Mouse (Mus musculus): ENCODE data around the gene Sfi1. TPM values are rescaled to one million over a fixed set of nuclear protein-coding genes. Genes with fewer than 3 reads are reported as not detected.

Sfi1 gene
- total and polyA plus RNA-seq, 3 experiments = 10.2 to 25.2 (median 17.4) TPM

- TF ChIP-seq E2F4 (IDR thresholded peaks at IDR 0.05; ENCODE audit: insufficient replicate concordance, low read depth, low read length) (no peak), RCOR1 (conservative IDR thresholded peaks at IDR 0.05; ENCODE audit: low read depth, low read length) (no peak), GABPA (IDR thresholded peaks at IDR 0.05; ENCODE audit: insufficient replicate concordance, low read depth, low read length) (no peak), MEF2A (IDR thresholded peaks at IDR 0.05; ENCODE audit: borderline replicate concordance, low read depth, low read length) (no peak), CTCF (conservative IDR thresholded peaks at IDR 0.05 in 1 of 2, IDR thresholded peaks at IDR 0.05 in 1 of 2; ENCODE audit: low read depth in 2 of 2, low read length in 2 of 2) (peak in 1 of 2 experiments; percentile 5; a peak in 1 of 4 replicates), CHD2 (IDR thresholded peaks at IDR 0.05; ENCODE audit: low read length) (no peak), PAX5 (IDR thresholded peaks at IDR 0.05; ENCODE audit: low read length) (peak; percentile 98), ZNF384 (IDR thresholded peaks at IDR 0.05; ENCODE audit: low read depth, low read length) (no peak), JUND (conservative IDR thresholded peaks at IDR 0.05; ENCODE audit: low read depth, low read length) (no peak), USF2 (conservative IDR thresholded peaks at IDR 0.05; ENCODE audit: low read depth, low read length) (no peak), CHD1 (IDR thresholded peaks at IDR 0.05; ENCODE audit: low read depth, low read length) (no peak), IRF4 (IDR thresholded peaks at IDR 0.05; ENCODE audit: low read depth, low read length) (no peak), ETS1 (conservative IDR thresholded peaks at IDR 0.05; ENCODE audit: low read depth, low read length) (no peak)
These were observed 91.3 kb downstream of the Sfi1 start for GRCm38 (mm10) chr11:3101875-3102494.

GRCm38 (mm10) chr11:3101072-3101874 lies 92.0 kb downstream of the Sfi1 start:
- TF ChIP-seq TBP (conservative IDR thresholded peaks at IDR 0.05; ENCODE audit: low read depth, low read length) (no peak), MEF2A (IDR thresholded peaks at IDR 0.05; ENCODE audit: borderline replicate concordance, low read depth, low read length) (no peak), PAX5 (IDR thresholded peaks at IDR 0.05; ENCODE audit: low read length) (peak; percentile 90; the same call in 1 of the 2 replicates), CTCF (conservative IDR thresholded peaks at IDR 0.05 in 1 of 2, IDR thresholded peaks at IDR 0.05 in 1 of 2; ENCODE audit: low read depth in 2 of 2, low read length in 2 of 2) (peak in 1 of 2 experiments; percentile 67; a peak in 1 of 4 replicates)
- no peak overlapping the region for H3K27ac ChIP-seq (ENCODE audit: insufficient read depth, low read depth)
- in situ Hi-C loops (cut with MboI; ENCODE audit: low pct_ligation_motif_present, low pct_unique_long_range_greater_than_20kb, low sequenced_read_pairs) = no loop called here
- no peak overlapping the region for H3K4me2 ChIP-seq (ENCODE audit: insufficient read depth, low read depth, poor library complexity, severe bottlenecking)
- dilution Hi-C loops (cut with MboI; ENCODE audit: extremely low pct_ligation_motif_present, extremely low pct_unique_long_range_greater_than_20kb, low sequenced_read_pairs) = no loop called here
- H3K36me3 ChIP-seq (replicated peaks in 1 of 2; ENCODE audit: control insufficient read depth in 1 of 2, insufficient read depth in 1 of 2, low read length in 1 of 2) = no peaks in the 10 kb centered on the region
- no peaks in the 10 kb centered on the region for H3K27me3 ChIP-seq (replicated peaks)
- peak; percentile 91 for DNase-seq (ENCODE audit: extremely low read depth)
- no peak overlapping the region for H3K9ac ChIP-seq (ENCODE audit: insufficient read depth, low read depth)
- H3K79me2 ChIP-seq (replicated peaks; ENCODE audit: control insufficient read depth, extremely low read depth, insufficient read depth, poor library complexity, severe bottlenecking) = peaks cover 9% of the 10 kb centered on the region; the same call in 1 of the 2 replicates
- no peak overlapping the region for H3K4me3 ChIP-seq (replicated peaks in 1 of 3; ENCODE audit: low read depth in 2 of 3, low read length in 2 of 3, poor library complexity in 1 of 3)
- H3K4me1 ChIP-seq (ENCODE audit: control insufficient read depth in 1 of 2, insufficient read depth in 2 of 2) = no peaks in the 10 kb centered on the region
- peaks cover 11% of the 10 kb centered on the region for H3K9me3 ChIP-seq (replicated peaks; ENCODE audit: low read length)

More at GRCm38 (mm10) chr11:3101875-3102494, 91.3 kb downstream of the Sfi1 start:
- Histone ChIP-seq H3K4me1 (ENCODE audit: control insufficient read depth in 1 of 2, insufficient read depth in 2 of 2) (no peaks in the 10 kb centered on the region), H3K27me3 (replicated peaks) (no peaks in the 10 kb centered on the region), H3K9me3 (replicated peaks; ENCODE audit: low read length) (peaks cover 11% of the 10 kb centered on the region), H3K36me3 (replicated peaks in 1 of 2; ENCODE audit: control insufficient read depth in 1 of 2, insufficient read depth in 1 of 2, low read length in 1 of 2) (no peaks in the 10 kb centered on the region), H3K79me2 (replicated peaks; ENCODE audit: control insufficient read depth, extremely low read depth, insufficient read depth, poor library complexity, severe bottlenecking) (peaks cover 9% of the 10 kb centered on the region; the same call in 1 of the 2 replicates), H3K27ac (ENCODE audit: insufficient read depth, low read depth) (no peak overlapping the region), H3K4me3 (replicated peaks in 1 of 3; ENCODE audit: low read depth in 2 of 3, low read length in 2 of 3, poor library complexity in 1 of 3) (no peak overlapping the region), H3K4me2 (ENCODE audit: insufficient read depth, low read depth, poor library complexity, severe bottlenecking) (no peak overlapping the region), H3K9ac (ENCODE audit: insufficient read depth, low read depth) (no peak overlapping the region)
- DNase-seq (ENCODE audit: extremely low read depth) = no peak
- dilution Hi-C loops (cut with MboI; ENCODE audit: extremely low pct_ligation_motif_present, extremely low pct_unique_long_range_greater_than_20kb, low sequenced_read_pairs) (no loop called here), in situ Hi-C loops (cut with MboI; ENCODE audit: low pct_ligation_motif_present, low pct_unique_long_range_greater_than_20kb, low sequenced_read_pairs) (no loop called here)
